Mouse (Mus musculus): Measurements from ENCODE around the gene Cdv3.

- no peak for TF ChIP-seq CTCF (IDR thresholded peaks at IDR 0.05; ENCODE audit: borderline replicate concordance, insufficient read depth, low read depth, low read length)
- no peak for TF ChIP-seq POLR2A (IDR thresholded peaks at IDR 0.05; ENCODE audit: borderline replicate concordance, insufficient read depth, low read length)
Observed at GRCm38 (mm10) chr9:103326449-103326848, 39.2 kb downstream of the Cdv3 start.

Data from cerebellum, adult 2 months (tissue).